Mouse (Mus musculus) ES-CJ7 (cell line): ENCODE measurements around the gene Srrd.
A peak's percentile ranks its signal among the peaks of the same experiment; 100 is the strongest.

ENCODE experiments used
- DNase-seq: peaks from one replicate; pipeline ENCODE4 v3.0.0; 2011; ENCODE audit warnings: low read depth, low spot score

Srrd gene

GRCm38 (mm10) chr5:112359520-112359919 lies 16.7 kb upstream of the Srrd start:
- no peak for DNase-seq

- no peak for DNase-seq
Observed at GRCm38 (mm10) chr5:112356322-112356721, 13.5 kb upstream of the Srrd start.

GRCm38 (mm10) chr5:112355910-112356309 lies 13.1 kb upstream of the Srrd start, which contains the start of gene Gm6583:
Gene Gm6583, minus strand, starts transcription at chr5:112356033.
- peak; percentile 41 for DNase-seq

GRCm38 (mm10) chr5:112355493-112355892 lies 12.7 kb upstream of the Srrd start:
- DNase-seq, result no peak

GRCm38 (mm10) chr5:112349169-112349568 lies 6.3 kb upstream of the Srrd start:
- no peak for DNase-seq

- DNase-seq, result no peak
Observed at GRCm38 (mm10) chr5:112346211-112346965, 3.5 kb upstream of the Srrd start.

- DNase-seq, result no peak
Observed at GRCm38 (mm10) chr5:112344092-112344960, 1.5 kb upstream of the Srrd start.

GRCm38 (mm10) chr5:112343205-112343595 lies 360 bp upstream of the Srrd start:
- DNase-seq, result peak; percentile 15

- DNase-seq, result no peak
Observed at GRCm38 (mm10) chr5:112339215-112339614, 3.6 kb downstream of the Srrd start.

- DNase-seq, result no peak
Observed at GRCm38 (mm10) chr5:112337004-112337403, 5.8 kb downstream of the Srrd start.

- DNase-seq, result peak; percentile 68
Observed at GRCm38 (mm10) chr5:112335473-112335872, 7.4 kb downstream of the Srrd start.

GRCm38 (mm10) chr5:112329805-112330564 lies 12.9 kb downstream of the Srrd start:
- no peak for DNase-seq

- no peak for DNase-seq
Observed at GRCm38 (mm10) chr5:112327854-112328253, 15.0 kb downstream of the Srrd start.

GRCm38 (mm10) chr5:112326446-112327009 lies 16.3 kb downstream of the Srrd start:
- no peak for DNase-seq

GRCm38 (mm10) chr5:112325546-112326445 lies 17.0 kb downstream of the Srrd start, which contains the start of gene Tfip11:
Gene Tfip11, plus strand, starts transcription at chr5:112326358.
- peak; percentile 95 for DNase-seq

GRCm38 (mm10) chr5:112324637-112325545 lies 17.9 kb downstream of the Srrd start:
- peak; percentile 79 for DNase-seq

GRCm38 (mm10) chr5:112323246-112323645 lies 19.6 kb downstream of the Srrd start:
- DNase-seq, result no peak

GRCm38 (mm10) chr5:112321376-112321775 lies 21.5 kb downstream of the Srrd start:
- no peak for DNase-seq

GRCm38 (mm10) chr5:112320936-112321335 lies 21.9 kb downstream of the Srrd start:
- DNase-seq, result no peak
